Mouse (Mus musculus) erythroblast, embryonic 14.5 days (primary cell): ENCODE data around the gene Adcy5.

Experiments
- GATA1 ChIP-seq: IDR thresholded peaks from 2 replicates; pipeline ENCODE4 v1.6.1; 2012; ENCODE audit warnings: low read length, inconsistent platforms, mixed read lengths
- TAL1 ChIP-seq: IDR thresholded peaks from 3 replicates; pipeline ENCODE4 v1.6.1; 2012; ENCODE audit warnings: low read length, inconsistent platforms, mixed read lengths

DNA sequence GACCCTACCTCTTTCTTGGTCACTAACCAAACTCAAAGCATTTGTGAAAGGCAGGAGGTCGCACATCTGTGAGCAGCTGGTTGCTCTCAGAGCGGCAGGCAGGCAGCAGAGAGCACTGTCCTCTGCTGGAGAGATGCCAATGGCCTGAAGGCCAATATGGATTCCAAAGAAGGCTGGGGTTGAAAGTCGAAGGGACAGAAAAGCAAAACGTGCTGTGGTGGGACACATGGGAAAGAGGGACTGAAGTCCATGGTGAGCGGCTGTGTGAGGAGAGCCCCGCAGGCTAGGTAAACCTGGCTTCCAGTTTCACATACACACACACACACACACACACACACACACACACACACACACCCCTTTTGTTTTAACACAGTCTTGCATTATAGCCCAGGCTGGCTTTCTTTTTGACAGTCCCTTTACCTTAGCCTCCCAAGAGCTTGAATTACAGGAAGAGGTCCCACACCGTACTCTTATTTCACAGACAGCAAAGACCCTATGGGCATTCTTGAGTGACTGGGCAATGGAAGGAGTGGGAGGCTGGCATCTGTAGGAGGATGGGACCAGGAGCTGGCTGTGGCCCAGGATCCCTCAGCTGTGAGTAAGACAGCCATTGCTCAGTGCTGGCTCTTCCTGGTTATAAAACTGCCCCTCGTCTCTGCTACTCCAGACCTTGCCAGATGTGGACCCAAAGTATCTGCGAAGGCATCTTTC is 45.9 kb downstream of the Adcy5 start:
- TF ChIP-seq TAL1: no peak
- no peak for TF ChIP-seq GATA1
